Mouse (Mus musculus): Measurements from ENCODE around the gene Gm20431.
A peak's percentile ranks its signal among the peaks of the same experiment; 100 is the strongest.

Gene Gm20431

GRCm38 (mm10) chr2:167661270-167662203 is at the start of gene Gm20431:
TSS of gene Gm20431 (minus strand) at chr2:167661496.
- DNase-seq, result peak; percentile 98

- no peak for DNase-seq
Observed at GRCm38 (mm10) chr2:167710574-167710973, 49.3 kb upstream of the Gm20431 start.

DNA sequence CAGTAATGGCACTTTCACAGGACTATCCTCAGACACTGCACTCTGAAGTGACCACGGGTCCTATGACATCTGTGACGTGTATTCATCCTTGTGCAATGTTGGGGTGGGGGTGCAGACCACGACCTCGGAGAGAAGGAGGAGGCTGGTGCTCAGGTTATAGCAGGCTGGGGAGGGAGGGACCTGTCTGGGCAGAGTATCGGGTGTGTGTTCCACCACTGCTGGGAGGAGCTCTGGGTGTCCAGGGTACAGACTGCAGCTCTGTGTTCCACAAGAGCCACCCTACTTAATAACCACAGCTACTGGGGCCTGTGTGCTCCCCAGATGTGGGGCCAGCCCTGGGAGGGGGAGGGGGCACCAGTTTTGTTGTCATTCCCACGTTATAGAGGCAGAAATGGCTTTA is 48.7 kb upstream of the Gm20431 start:
- no peak for DNase-seq

DNA sequence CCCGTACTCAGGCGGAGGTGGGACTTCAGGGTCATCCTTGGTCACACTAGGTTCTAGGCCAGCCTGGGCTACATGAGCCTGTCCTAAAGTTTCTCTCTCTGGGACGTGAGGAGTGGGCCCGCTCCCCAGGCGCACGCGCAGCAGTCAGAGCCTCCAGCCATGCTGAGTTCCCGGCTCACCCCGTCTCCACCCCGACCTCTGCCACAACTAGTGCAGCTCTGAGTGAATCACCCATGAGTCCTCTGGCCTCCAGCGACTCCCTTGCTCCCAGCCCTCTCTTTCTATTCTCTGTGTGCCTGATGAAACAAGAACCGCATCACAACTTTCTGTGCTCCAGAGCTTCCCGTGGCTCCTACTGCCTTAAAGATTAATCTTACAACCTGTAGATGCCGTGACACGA is 47.1 kb upstream of the Gm20431 start:
- no peak for DNase-seq

GRCm38 (mm10) chr2:167706183-167706939 is 45.1 kb upstream of the Gm20431 start:
- no peak for DNase-seq

- no peak for DNase-seq
Observed at GRCm38 (mm10) chr2:167704409-167704808, 43.1 kb upstream of the Gm20431 start.

DNA sequence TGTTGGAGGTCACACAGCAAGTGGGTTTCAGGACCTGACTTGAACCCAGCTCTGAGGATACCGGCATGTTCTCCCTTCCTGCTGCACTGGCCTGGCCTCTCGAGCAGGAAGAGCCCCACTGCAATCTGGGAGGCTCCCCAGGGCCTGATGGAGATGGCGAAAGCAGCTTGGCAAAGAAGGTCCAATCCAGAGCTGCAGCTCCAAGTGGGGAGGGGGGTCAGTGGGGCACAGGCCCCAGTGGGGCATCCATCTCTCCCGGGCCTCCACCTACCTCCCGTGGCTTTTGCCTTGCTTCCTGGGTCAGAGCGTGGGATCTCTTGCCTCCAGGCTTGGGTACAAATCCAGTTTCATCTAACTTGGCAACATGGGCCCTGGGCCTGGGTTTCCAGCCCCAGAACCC is 40.8 kb upstream of the Gm20431 start:
- no peak for DNase-seq

DNA sequence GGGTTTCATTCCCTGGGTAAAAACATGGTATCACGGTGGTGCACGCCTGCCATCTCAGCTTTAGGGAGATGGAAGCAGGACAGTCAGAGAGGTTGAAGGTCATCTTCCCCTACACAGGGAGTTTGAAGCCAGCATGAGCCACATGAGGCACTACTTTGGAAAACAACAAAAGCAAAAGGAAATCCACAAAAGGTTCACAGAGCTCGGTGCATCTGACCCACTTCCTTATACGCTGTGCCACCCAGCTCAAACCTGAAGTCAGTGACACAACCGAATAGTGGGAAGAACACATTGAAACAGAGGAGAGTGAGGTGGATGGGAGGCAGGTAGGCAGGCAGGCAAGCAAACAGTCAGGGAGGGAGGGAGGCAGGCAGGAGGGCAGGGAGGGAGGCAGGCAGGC is 40.2 kb upstream of the Gm20431 start:
- DNase-seq, result no peak

- DNase-seq, result no peak
Observed at GRCm38 (mm10) chr2:167700018-167700417, 38.7 kb upstream of the Gm20431 start.

- DNase-seq, result no peak
Observed at GRCm38 (mm10) chr2:167697902-167698301, 36.6 kb upstream of the Gm20431 start.

DNA sequence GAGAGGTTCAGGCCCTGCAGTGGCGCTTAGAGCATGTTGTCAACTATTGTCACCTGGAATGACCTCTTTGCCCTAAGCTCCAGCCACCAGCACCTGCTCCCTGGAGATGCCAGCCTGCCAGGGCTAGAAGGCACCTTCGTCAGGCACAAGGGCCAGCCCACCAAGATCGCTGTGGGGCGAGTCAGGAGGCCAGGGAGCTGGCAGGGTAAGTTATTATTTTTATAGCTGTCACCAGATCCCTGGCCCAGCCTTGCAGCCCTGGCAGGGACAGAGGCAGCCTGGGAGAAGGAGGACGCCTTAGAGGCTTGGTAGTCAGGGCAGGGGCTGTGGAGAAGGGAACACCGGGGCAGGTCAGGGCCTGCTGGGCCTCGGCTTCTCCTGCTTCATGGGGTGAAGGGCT is 34.8 kb upstream of the Gm20431 start:
- DNase-seq, result no peak

GRCm38 (mm10) chr2:167695491-167695890 is 34.2 kb upstream of the Gm20431 start:
- DNase-seq, result no peak

DNA sequence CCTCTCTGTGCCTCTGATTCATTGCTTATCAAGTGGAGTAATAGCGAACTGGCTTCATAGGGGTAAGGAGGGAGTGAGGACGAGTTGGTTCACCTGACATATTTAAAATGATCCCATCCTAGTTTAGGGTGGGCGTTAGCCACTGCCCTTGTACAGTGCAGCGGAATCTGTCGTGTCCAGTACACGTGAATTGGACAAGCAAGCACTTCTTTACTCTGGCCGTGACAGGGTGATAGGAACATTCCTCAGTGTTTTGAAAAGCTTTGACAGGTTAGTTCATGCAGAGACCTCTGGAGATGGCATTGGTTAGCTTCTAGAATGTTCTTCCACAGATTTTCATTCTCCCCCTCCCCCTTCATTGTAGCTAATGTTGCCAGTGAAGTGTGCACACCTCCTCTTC is 33.7 kb upstream of the Gm20431 start:
- DNase-seq, result no peak

DNA sequence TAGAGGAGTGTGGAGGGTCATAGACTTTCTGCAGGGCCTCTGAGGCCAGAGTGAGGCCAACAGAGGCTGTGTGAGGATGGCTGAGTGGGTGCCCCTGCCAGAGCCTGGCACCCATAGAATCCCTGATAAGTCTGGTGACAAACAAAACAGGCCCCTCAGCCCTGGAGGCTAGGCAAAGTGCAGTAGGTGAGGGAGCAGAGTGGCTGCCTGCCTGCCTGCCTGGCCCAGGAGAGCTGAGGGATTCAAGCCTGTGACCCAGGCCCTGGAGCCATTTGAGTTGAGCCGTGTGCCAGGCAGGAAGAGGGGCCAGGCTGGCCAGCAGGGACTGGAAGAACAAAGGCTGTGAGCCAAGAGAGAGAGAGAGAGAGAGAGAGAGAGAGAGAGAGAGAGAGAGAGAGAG is 32.9 kb upstream of the Gm20431 start:
- DNase-seq, result no peak

DNA sequence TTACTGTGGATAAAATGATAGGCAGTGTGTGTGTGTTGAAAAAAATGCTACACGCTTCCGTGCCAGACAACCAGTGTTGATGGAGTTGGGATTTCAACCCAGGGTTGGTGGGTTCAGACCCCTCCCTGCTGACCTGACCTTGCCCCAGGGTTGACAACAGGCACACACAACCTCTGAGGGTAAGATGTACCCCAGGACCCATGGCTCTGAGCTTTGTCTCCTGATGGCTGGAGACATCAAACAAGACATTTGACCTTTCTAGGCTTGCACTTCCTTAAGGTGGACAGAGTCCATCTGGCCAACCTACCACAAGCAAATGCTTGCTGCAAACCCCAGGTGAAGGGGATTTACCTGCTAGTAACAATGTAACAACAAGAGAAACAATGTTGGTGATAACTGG is 32.2 kb upstream of the Gm20431 start:
- no peak for DNase-seq

DNA sequence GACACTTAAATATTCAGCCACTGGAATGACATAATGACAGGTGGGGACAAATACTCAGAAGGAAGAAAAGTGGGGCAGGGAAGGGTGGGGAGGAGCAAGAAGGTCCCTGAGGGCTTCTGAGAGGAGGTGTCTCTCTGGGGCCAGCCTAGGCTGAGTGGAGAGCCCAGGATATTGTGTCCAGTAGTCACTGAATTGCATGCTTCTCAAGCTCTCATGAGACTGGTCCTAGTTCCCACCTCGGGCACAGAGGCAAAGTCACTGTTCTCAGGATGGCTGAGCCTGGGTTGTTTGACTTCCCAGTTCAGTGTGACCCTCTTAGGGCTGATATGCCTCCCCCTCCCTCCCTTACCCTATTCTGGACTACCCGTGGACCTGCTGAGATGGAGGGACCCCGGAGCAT is 31.5 kb upstream of the Gm20431 start:
- no peak for DNase-seq

DNA sequence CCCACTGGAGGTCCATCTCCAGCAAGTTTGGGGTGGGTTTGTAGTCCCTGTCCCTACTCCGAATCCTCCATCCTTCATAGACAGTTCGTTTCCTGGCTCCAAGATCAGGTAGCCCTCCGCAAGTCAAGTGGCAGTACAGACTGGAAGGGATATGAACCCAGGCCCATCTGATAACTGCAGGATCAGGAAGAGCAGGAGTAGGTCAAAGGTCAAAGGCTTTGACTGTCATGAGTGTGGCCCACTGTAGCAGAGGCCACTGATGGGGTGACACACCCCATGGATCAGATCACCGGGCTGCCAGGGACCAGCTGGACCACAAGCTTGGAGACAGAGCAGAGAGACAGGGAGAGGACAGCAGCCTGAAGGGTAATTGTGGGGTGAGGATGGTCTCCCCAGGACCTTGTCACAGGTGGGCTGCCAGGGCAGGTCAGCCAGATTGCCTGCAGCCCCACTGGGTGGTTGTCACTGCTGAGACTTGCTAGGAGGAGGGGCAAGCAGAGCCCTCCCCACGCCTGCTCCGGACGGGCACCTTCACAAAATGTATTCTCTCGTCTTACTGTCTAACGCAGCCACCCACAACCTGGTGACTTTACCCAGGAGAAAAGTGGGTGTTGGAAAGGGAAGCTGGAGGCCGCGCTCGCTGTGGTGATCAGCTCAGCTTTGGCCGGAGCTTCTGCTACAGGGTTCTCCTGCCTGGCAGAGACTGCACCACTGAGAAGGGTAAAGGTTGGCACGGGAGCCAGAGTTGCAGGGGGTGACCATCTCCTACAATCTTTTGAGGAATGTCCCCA is 30.8 kb upstream of the Gm20431 start:
- DNase-seq, result no peak

GRCm38 (mm10) chr2:167691410-167691809 is 30.1 kb upstream of the Gm20431 start:
- no peak for DNase-seq

DNA sequence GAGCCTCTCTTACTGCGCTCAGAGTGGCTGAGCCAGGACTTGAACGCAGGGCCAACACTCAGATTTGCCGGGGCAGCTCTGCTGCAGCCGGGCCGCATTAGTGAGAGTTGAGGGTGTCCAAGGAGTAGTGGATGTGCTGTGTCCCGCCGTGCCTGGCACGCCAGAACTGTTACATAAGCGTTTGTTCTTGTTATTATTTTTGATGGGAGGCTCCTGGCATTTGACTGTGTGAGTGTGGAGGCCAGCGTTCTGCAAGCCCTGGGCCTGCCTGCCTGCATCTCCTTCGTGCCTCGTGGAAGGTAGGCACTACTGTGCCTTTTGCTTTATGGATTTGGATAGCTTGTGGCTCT is 29.6 kb upstream of the Gm20431 start:
- no peak for DNase-seq

GRCm38 (mm10) chr2:167690219-167690961 is 29.1 kb upstream of the Gm20431 start:
- peak; percentile 54 for DNase-seq

GRCm38 (mm10) chr2:167689501-167690218 is 28.4 kb upstream of the Gm20431 start, which contains the start of gene Tmem189:
TSS of gene Tmem189 (minus strand) at chr2:167689822.
- peak; percentile 53 for DNase-seq

Data from right cerebral cortex, postnatal 14 days (tissue).